Mouse (Mus musculus): ENCODE measurements around the gene Setd3.

GRCm38 (mm10) chr12:108213090-108214041, 34.3 kb upstream of the Setd3 start:
- TF ChIP-seq EP300 (IDR thresholded peaks at IDR 0.05; ENCODE audit: low read depth in 1 of 2, low read length in 2 of 2), result no peak
- no peak for TF ChIP-seq POLR2A (IDR thresholded peaks at IDR 0.05; ENCODE audit: control insufficient read depth in 1 of 2, insufficient read depth in 1 of 2, low read depth in 1 of 2, low read length in 2 of 2, poor library complexity in 1 of 2)
- no peak for TF ChIP-seq RAD21 (IDR thresholded peaks at IDR 0.05; ENCODE audit: low read depth, low read length)
- TF ChIP-seq MXI1 (IDR thresholded peaks at IDR 0.05; ENCODE audit: low read depth, low read length), result no peak
- no peak for TF ChIP-seq CTCF (IDR thresholded peaks at IDR 0.05 in 2 of 3, conservative IDR thresholded peaks at IDR 0.05 in 1 of 3; ENCODE audit: control insufficient read depth in 1 of 3, insufficient read depth in 1 of 3, low read depth in 2 of 3, low read length in 3 of 3, poor library complexity in 1 of 3, severe bottlenecking in 1 of 3)
- TF ChIP-seq MYC (IDR thresholded peaks at IDR 0.05; ENCODE audit: low read depth, low read length), result no peak
- TF ChIP-seq TAL1 (IDR thresholded peaks at IDR 0.05; ENCODE audit: low read length), result no peak
- TF ChIP-seq SMC3 (IDR thresholded peaks at IDR 0.05; ENCODE audit: low read depth, low read length), result no peak
- TF ChIP-seq TBP (IDR thresholded peaks at IDR 0.05; ENCODE audit: low read depth, low read length), result no peak
- no peak for TF ChIP-seq MEF2A (IDR thresholded peaks at IDR 0.05; ENCODE audit: extremely low read depth, insufficient replicate concordance, low read depth, low read length, poor library complexity, severe bottlenecking)
- TF ChIP-seq POLR2AphosphoS2 (IDR thresholded peaks at IDR 0.05; ENCODE audit: low read length), result no peak
- no peak for TF ChIP-seq MAFK (IDR thresholded peaks at IDR 0.05; ENCODE audit: borderline replicate concordance, low read depth, low read length)
- no peak for TF ChIP-seq UBTF (IDR thresholded peaks at IDR 0.05; ENCODE audit: borderline replicate concordance, insufficient read depth, low read depth, low read length)
- no peak for TF ChIP-seq HCFC1 (IDR thresholded peaks at IDR 0.05; ENCODE audit: low read depth, low read length)

All from MEL (cell line).